Mouse (Mus musculus): ENCODE results near the gene Sept7. TPM values are rescaled to one million over a fixed set of nuclear protein-coding genes. Genes with fewer than 3 reads are reported as not detected.
"Not testable (repeated sequence)": the region's sequence is repeated elsewhere in the genome, so short reads cannot be mapped to it uniquely, and the experiment has no call there.

Gene Sept7
- polyA plus RNA-seq, 1 experiment from 2014 or later = 164 TPM

DNA sequence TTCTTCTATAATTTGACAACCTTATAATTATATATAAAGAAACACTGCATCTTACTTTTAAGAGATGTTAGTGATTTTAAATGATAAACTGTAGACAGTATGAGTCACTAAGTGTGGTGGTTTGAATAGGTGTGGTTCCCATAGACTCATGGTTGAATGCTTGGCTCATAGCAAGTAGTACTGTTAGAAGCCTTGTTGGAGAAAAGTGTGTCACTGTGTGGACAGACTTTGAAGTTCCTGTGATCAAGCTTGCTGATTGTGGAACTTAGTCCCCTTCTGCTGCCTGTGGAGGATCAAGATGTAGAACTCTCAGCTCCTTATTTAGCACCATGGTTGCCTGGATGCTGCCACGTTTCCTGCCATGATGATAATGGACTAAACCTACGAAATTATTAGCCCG, 14.9 kb downstream of the Sept7 start:
- H3K4me1 ChIP-seq (replicated peaks) = no peaks in the 10 kb centered on the region
- 91% methylated on average over 3 of the region's 3 CpGs for WGBS
- DNase-seq (ENCODE audit: low spot score) = no peak
- no peak overlapping the region for H3K4me3 ChIP-seq
- H3K27ac ChIP-seq = no peak overlapping the region
- no peaks in the 10 kb centered on the region for H3K27me3 ChIP-seq (ENCODE audit: insufficient read depth, poor library complexity, severe bottlenecking)
- peaks cover 59% of the 10 kb centered on the region for H3K36me3 ChIP-seq
- no peaks in the 10 kb centered on the region for H3K9me3 ChIP-seq

DNA sequence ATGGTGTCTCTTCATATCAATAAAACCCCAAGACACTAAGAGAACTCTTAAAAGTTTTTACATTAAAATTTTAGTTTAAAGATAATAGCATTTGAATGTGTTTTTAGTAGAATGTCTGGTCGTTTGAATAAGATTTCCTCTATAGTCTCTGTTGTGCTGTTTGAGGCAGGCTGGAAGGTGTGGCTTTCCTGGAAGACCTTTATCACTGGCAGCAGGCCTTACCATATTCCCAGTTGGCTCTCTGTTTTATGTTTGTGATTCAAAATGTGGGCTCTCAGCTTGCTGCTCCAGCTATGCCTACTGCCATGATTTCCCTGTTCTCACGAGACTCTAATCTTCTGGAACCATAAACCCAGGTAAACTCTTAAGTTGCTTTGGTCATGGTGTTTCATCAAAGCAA, 15.3 kb downstream of the Sept7 start:
- Histone ChIP-seq H3K4me1 (replicated peaks) (no peaks in the 10 kb centered on the region), H3K27me3 (ENCODE audit: insufficient read depth, poor library complexity, severe bottlenecking) (no peaks in the 10 kb centered on the region), H3K36me3 (peaks cover 59% of the 10 kb centered on the region), H3K9me3 (no peaks in the 10 kb centered on the region), H3K27ac (no peak overlapping the region), H3K4me3 (no peak overlapping the region)
- 89% methylated on average over 2 of the region's 2 CpGs for WGBS
- no peak for DNase-seq (ENCODE audit: low spot score)

GRCm38 (mm10) chr9:25271902-25272301, 19.7 kb downstream of the Sept7 start:
- no peak for DNase-seq (ENCODE audit: low spot score)
- H3K4me3 ChIP-seq = no peak overlapping the region
- H3K36me3 ChIP-seq = peaks cover 40% of the 10 kb centered on the region
- H3K27me3 ChIP-seq (ENCODE audit: insufficient read depth, poor library complexity, severe bottlenecking) = no peaks in the 10 kb centered on the region
- H3K4me1 ChIP-seq (replicated peaks) = no peaks in the 10 kb centered on the region
- no peaks in the 10 kb centered on the region for H3K9me3 ChIP-seq
- 95% methylated on average over 2 of the region's 2 CpGs for WGBS
- H3K27ac ChIP-seq = no peak overlapping the region

DNA sequence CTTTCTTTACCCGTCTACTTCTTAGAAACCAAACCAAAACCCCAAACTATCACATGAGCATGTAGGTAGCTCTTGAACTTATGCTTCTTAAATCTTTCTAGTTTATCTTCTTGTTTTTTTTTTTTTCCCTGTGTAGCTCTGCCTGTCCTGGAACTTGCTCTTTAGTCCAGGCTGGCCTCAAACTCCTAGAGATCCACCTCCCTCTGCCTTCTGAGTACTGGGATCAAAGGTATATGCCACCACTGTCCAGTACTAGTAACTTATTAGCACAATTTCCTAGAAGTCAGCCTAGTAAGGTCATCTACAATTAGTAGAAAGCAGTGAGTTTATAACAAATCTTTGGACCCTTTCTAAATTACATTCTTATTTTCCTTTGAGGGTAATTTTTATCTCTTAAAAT, 37.6 kb downstream of the Sept7 start:
- no peak overlapping the region for H3K27ac ChIP-seq
- no peaks in the 10 kb centered on the region for H3K27me3 ChIP-seq (ENCODE audit: insufficient read depth, poor library complexity, severe bottlenecking)
- peaks cover 62% of the 10 kb centered on the region for H3K36me3 ChIP-seq
- H3K4me1 ChIP-seq (replicated peaks) = no peaks in the 10 kb centered on the region
- WGBS = 93% methylated on average over 1 of the region's 1 CpGs
- no peak overlapping the region for H3K4me3 ChIP-seq
- DNase-seq (ENCODE audit: low spot score) = no peak
- H3K9me3 ChIP-seq = no peaks in the 10 kb centered on the region

GRCm38 (mm10) chr9:25309505-25310182, 57.4 kb downstream of the Sept7 start:
- H3K27ac ChIP-seq = no peak overlapping the region
- no peaks in the 10 kb centered on the region for H3K4me1 ChIP-seq (replicated peaks)
- H3K27me3 ChIP-seq (ENCODE audit: insufficient read depth, poor library complexity, severe bottlenecking) = no peaks in the 10 kb centered on the region
- no peak overlapping the region for H3K4me3 ChIP-seq
- no peak for DNase-seq (ENCODE audit: low spot score)
- 69% methylated on average over 1 of the region's 1 CpGs for WGBS
- H3K36me3 ChIP-seq = peaks cover 56% of the 10 kb centered on the region
- H3K9me3 ChIP-seq = no peaks in the 10 kb centered on the region

GRCm38 (mm10) chr9:25314304-25314703, 62.1 kb downstream of the Sept7 start:
- DNase-seq (ENCODE audit: low spot score) = no peak
- Histone ChIP-seq H3K36me3 (0 out of 2 replicates have a peak, but pooled peaks cover 19% of the 10 kb centered on the region), H3K27ac (no peak overlapping the region), H3K27me3 (ENCODE audit: insufficient read depth, poor library complexity, severe bottlenecking) (no peaks in the 10 kb centered on the region), H3K4me3 (no peak overlapping the region), H3K4me1 (replicated peaks) (no peaks in the 10 kb centered on the region), H3K9me3 (no peaks in the 10 kb centered on the region)
- WGBS = 82% methylated on average over 4 of the region's 4 CpGs

DNA sequence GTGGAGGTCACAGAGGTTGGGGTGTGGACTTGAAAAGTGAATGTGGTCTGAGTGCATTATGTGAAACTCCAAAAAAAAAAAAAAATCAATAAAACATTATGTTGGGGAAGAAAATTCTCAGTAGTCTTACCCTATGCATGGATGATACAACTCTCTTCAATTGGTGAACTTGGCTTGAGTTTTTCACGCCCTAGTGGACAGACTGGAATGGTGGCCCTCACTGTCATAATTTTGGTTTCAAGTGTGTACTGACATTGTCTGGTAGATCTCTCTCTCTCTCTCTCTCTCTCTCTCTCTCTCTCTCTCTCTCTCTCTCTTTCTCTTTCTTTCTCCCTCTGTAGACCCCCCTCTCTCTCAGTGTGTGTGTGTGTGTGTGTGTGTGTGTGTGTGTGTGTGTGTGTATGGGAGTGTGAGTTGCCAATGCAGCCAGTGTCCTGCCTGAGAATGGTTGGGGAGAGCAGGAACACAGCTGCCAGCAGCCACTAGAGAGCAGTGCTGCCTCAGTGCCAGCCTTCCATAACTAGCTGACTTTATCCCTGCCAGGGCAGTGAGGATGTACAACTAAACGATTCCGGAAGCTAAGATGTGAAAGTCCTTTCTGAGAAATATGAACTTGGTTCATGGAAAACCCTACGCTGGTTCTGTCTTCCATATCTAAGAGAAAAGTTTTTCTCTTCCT, 65.7 kb downstream of the Sept7 start:
- Histone ChIP-seq H3K4me3 (no peak overlapping the region), H3K27ac (no peak overlapping the region), H3K4me1 (replicated peaks) (no peaks in the 10 kb centered on the region), H3K27me3 (ENCODE audit: insufficient read depth, poor library complexity, severe bottlenecking) (no peaks in the 10 kb centered on the region), H3K36me3 (0 out of 2 replicates have a peak, but pooled peaks cover under 1% of the 10 kb centered on the region), H3K9me3 (no peaks in the 10 kb centered on the region)
- peak; percentile 51 for DNase-seq (ENCODE audit: low spot score)
- WGBS = 66% methylated on average over 4 of the region's 4 CpGs

- not testable (repeated sequence) for H3K9me3 ChIP-seq; DNase-seq (ENCODE audit: low spot score); H3K36me3 ChIP-seq; H3K4me3 ChIP-seq; H3K27ac ChIP-seq; H3K4me1 ChIP-seq (replicated peaks); H3K27me3 ChIP-seq (ENCODE audit: insufficient read depth, poor library complexity, severe bottlenecking)
- 94% methylated on average over 6 of the region's 6 CpGs for WGBS
Measured at GRCm38 (mm10) chr9:25319676-25320075, 67.4 kb downstream of the Sept7 start.

DNA sequence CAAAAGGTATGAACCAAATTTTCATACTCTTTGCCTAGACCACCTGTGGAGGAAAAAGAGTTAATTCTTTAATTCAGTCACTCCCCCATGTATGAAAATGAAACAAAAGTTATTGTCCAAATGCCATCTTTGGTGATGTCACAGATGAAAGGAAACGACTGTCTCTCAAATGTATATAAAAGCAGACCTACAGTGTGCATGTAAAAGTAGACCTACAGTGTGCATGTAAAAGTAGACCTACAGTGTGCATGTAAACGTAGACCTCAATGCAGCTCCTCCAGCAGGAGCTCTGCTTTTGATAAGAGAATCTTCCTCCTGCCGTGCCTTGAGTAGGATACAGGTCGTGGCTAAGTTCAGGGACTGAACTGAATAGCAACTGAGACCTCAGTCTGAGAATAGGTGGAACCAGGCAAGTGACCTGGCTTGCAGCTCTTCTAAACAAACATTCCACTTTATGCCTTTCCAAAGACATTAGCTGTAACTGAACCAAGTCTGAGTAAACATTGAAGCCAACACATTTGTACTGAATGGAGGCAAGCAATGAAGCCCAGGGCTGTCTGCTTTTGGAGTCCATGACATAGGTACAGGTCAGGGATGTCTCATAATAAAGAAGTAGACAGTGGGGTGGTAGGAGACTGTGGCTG, 75.6 kb downstream of the Sept7 start:
- WGBS = 86% methylated on average over 4 of the region's 4 CpGs
- Histone ChIP-seq H3K27ac (no peak overlapping the region), H3K36me3 (no peaks in the 10 kb centered on the region), H3K4me3 (no peak overlapping the region), H3K4me1 (replicated peaks) (no peaks in the 10 kb centered on the region), H3K9me3 (no peaks in the 10 kb centered on the region), H3K27me3 (ENCODE audit: insufficient read depth, poor library complexity, severe bottlenecking) (no peaks in the 10 kb centered on the region)
- no peak for DNase-seq (ENCODE audit: low spot score)

DNA sequence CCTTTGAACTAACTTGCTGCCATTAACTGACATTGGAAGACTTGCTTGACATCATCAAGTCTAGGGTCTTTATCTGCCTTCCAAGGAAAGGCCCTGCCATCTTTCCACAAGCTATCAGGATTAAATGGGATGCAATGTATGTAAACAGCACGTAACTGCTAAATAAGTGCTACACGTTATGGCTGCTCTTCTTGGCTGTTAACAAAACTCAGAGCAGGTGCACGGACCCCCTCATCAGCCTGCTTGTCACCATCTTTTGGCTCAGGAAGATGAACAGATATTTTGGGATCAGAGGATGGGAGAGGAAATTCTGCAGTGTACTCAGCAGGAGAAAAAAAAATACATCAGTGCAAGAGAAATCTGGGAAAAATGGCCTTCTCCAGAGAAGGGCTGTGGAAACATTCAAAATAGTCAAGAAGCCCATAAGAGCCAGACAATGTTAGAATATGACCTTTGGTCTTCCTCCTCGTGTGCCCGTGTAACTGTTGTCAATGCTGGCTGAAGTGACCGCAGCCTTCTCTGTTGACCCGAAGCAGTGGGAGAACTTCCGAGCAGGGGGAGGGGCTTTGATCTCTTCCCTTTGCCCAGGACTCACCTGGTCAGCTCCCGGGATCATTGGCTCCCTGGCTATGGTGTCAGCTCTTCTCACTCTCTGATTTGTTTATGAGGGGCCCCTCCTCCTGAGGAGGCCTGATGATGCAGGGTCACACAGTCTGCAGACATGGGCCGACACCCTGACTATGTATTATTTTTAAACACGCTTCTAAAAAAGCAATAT, 76.9 kb downstream of the Sept7 start:
- H3K27me3 ChIP-seq (ENCODE audit: insufficient read depth, poor library complexity, severe bottlenecking) = no peaks in the 10 kb centered on the region
- no peaks in the 10 kb centered on the region for H3K9me3 ChIP-seq
- 81% methylated on average over 11 of the region's 11 CpGs for WGBS
- no peak overlapping the region for H3K4me3 ChIP-seq
- no peak for DNase-seq (ENCODE audit: low spot score)
- H3K36me3 ChIP-seq = no peaks in the 10 kb centered on the region
- no peak overlapping the region for H3K27ac ChIP-seq
- H3K4me1 ChIP-seq (replicated peaks) = no peaks in the 10 kb centered on the region

DNA sequence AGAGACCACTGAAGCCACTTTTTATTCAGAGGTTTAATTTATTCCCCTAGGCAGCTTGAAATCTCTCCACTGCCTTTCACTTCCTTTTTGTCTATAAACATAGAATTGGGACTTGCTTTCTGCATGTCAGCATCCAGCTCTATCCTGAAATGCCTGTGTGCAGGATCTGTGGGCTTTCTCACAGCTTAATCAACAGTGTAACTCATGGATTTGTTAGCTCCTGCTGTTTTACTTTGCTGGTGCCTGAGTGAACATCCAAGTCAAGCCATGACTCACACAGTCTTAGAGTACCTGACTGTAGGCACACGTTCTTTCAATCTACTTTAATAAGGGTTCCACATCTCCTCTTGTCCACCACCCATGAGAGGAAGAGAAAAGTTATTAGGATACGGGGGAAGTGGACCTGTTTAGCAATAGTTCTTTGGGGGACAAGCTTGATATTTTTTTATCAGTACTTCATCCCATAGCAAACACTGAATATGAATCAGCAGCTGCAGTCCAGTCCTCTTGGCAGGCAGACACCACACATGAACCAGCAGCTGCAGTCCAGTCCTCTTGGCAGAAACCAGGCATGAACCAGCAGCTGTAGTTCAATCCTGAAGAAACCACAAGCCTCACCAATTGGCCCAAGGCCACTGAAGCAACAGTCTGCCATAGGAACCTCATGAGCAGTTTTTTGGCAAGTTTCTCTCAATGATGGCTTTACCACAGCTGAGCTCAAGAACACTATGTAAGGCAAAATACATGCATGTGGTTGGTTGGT, 85.4 kb downstream of the Sept7 start:
- Histone ChIP-seq H3K27me3 (ENCODE audit: insufficient read depth, poor library complexity, severe bottlenecking) (no peaks in the 10 kb centered on the region), H3K36me3 (no peaks in the 10 kb centered on the region), H3K27ac (no peak overlapping the region), H3K4me1 (replicated peaks) (no peaks in the 10 kb centered on the region), H3K9me3 (no peaks in the 10 kb centered on the region), H3K4me3 (no peak overlapping the region)
- 83% methylated on average over 2 of the region's 2 CpGs for WGBS
- DNase-seq (ENCODE audit: low spot score) = no peak

- no peak overlapping the region for H3K4me3 ChIP-seq
- WGBS = 84% methylated on average over 1 of the region's 1 CpGs
- H3K27me3 ChIP-seq (ENCODE audit: insufficient read depth, poor library complexity, severe bottlenecking) = no peaks in the 10 kb centered on the region
- no peaks in the 10 kb centered on the region for H3K4me1 ChIP-seq (replicated peaks)
- H3K36me3 ChIP-seq = no peaks in the 10 kb centered on the region
- H3K27ac ChIP-seq = no peak overlapping the region
- no peaks in the 10 kb centered on the region for H3K9me3 ChIP-seq
- no peak for DNase-seq (ENCODE audit: low spot score)
Measured at GRCm38 (mm10) chr9:25340412-25340811, 88.2 kb downstream of the Sept7 start.

All from hindbrain, embryonic 10.5 days (tissue).